In the genomic region with DNA sequence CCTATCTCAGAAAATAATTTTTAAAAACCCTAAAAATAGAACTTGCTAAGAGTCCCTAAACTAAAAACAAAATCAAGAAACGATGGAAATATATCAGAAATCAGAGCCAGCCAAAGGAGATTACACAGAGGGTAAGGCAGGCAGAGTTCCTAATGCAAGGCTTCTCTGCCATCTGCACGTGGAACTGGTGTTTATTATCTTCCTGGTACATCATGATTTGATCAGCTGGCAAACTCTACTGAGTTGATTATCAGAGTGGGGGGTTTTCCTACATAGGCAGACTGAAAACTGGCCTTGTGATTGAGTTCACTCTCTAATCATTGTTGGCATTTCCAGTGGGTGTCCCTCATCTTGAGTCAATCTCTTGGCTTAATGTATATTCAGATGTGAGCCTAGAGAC, we compare ENCODE assay signal across 17 mouse cellular contexts.
"Had no signal": no experiment of that assay in that cellular context is flagged by ENCODE, and none has a peak within 500 bp of the region (broad histone marks: within the 10 kb centered on the region; RNA-seq: fewer than 3 reads in every experiment).

No protein-coding gene starts in this region.

- H3K4me3 ChIP-seq: lung, embryonic 15.5 days; megakaryocyte, embryonic 14.5 days; midbrain, embryonic 13.5 days; midbrain, embryonic 15.5 days; neural tube, embryonic 12.5 days; stomach, embryonic 15.5 days had no signal

- H3K27me3 ChIP-seq: lung, embryonic 15.5 days; megakaryocyte, embryonic 14.5 days; midbrain, embryonic 13.5 days; midbrain, embryonic 15.5 days; neural tube, embryonic 12.5 days; stomach, embryonic 15.5 days had no signal

- H3K4me1 ChIP-seq: lung, embryonic 15.5 days; megakaryocyte, embryonic 14.5 days; midbrain, embryonic 15.5 days; stomach, embryonic 15.5 days had no signal

- H3K9ac ChIP-seq: lung, embryonic 15.5 days; midbrain, embryonic 13.5 days; midbrain, embryonic 15.5 days; neural tube, embryonic 12.5 days; stomach, embryonic 15.5 days had no signal

- H3K36me3 ChIP-seq: lung, embryonic 15.5 days; midbrain, embryonic 13.5 days; midbrain, embryonic 15.5 days; neural tube, embryonic 12.5 days; stomach, embryonic 15.5 days had no signal

- H3K27ac ChIP-seq: lung, embryonic 15.5 days; macrophage; midbrain, embryonic 13.5 days; midbrain, embryonic 15.5 days; neural tube, embryonic 12.5 days; stomach, embryonic 15.5 days; stomach, postnatal 0 days had no signal

- ATAC-seq: lung, postnatal 0 days; midbrain, embryonic 13.5 days; midbrain, embryonic 15.5 days had no signal

- H3K4me2 ChIP-seq: lung, embryonic 15.5 days; midbrain, embryonic 11.5 days; midbrain, embryonic 13.5 days; midbrain, embryonic 15.5 days; neural tube, embryonic 12.5 days; stomach, embryonic 15.5 days had no signal

- DNase-seq: lung, adult 2 months; lung, postnatal 14 days; lung, postnatal 36 days; right cerebral cortex, postnatal 14 days; thymus, adult 2 months; thymus, postnatal 25 days; thymus, postnatal 4 days had no signal

- H3K9me3 ChIP-seq: lung, embryonic 15.5 days; megakaryocyte, embryonic 14.5 days; midbrain, embryonic 13.5 days; midbrain, embryonic 15.5 days; neural tube, embryonic 12.5 days; stomach, embryonic 15.5 days had no signal
